21 mouse cellular contexts compared by ENCODE assay signal in the genomic region with DNA sequence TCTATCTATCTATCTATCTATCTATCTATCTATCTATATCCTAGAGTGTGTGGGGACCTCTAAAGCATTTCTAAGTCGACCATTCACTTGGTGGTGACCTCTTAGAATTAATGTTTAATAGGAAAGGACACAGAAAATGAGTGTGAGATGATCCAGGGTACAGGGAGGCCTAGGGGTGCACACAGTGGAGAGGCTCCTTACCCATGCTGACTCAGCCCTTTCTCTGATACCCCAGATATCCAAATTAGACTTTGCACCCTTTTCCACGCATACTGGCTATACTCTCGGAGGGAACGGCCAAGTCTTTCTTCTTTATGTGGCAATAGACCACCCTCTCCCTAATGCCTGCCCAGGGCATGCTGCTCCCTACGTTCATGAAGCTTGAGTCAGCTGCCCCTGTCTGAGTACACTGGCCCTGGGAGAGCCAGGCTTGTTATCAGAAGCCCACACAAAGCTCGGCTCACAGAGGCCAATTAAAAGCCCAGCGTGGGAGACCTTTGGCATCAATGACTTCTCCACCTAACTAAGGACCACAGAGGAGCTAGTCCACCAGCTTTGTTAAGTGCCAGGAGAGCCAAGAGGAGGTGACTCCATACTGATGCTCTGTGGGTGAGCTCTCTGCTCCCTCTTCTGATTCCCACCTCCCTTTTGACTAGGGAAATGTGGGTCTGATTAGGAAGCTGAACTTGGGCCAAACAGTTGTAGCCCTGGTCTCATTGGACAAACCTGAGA.
DNase-seq lines count a peak whose midpoint lies in the region; TF ChIP-seq lines count a peak whose summit lies in the region.
"Had no signal": no experiment of that assay in that cellular context is flagged by ENCODE, and none has a peak within 500 bp of the region (broad histone marks: within the 10 kb centered on the region; RNA-seq: fewer than 3 reads in every experiment).

No protein-coding gene starts in this region.

- H3K9me3 ChIP-seq in CH12.LX (replicated peaks; ENCODE audit: low read length) = no peaks in the 10 kb centered on the region
- no peaks in the 10 kb centered on the region for H3K9me3 ChIP-seq in limb, embryonic 10.5 days (replicated peaks)
- H3K9me3 ChIP-seq: heart, embryonic 13.5 days; hindbrain, embryonic 10.5 days; hindbrain, embryonic 15.5 days; liver, embryonic 12.5 days; midbrain, embryonic 12.5 days; neural tube, embryonic 13.5 days had no signal

- no peak for TF ChIP-seq RAD21 in CH12.LX (IDR thresholded peaks at IDR 0.05; ENCODE audit: low read depth, low read length)

- 76% methylated on average over 7 of the region's 7 CpGs for WGBS in limb, embryonic 10.5 days

- intact Hi-C loops in left cerebral cortex, postnatal 4 days (cut with DNase I) = no loop called here

- no peaks in the 10 kb centered on the region for H3K27me3 ChIP-seq in CH12.LX (replicated peaks)
- no peaks in the 10 kb centered on the region for H3K27me3 ChIP-seq in limb, embryonic 10.5 days (ENCODE audit: low read depth, poor library complexity, severe bottlenecking)
- H3K27me3 ChIP-seq: heart, embryonic 13.5 days; hindbrain, embryonic 15.5 days; liver, embryonic 12.5 days; midbrain, embryonic 12.5 days; neural tube, embryonic 13.5 days had no signal

- no peak for TF ChIP-seq EP300 in CH12.LX (IDR thresholded peaks at IDR 0.05; ENCODE audit: low read length)

- DNase-seq in kidney, adult 11 months = peak; percentile 12
- DNase-seq in kidney, postnatal 14 days = no peak
- no peak for DNase-seq in CH12.LX (ENCODE audit: extremely low read depth)
- DNase-seq in Muller cell, postnatal 12 days (ENCODE audit: inconsistent ontology term) = peak; percentile 56
- DNase-seq in limb, embryonic 10.5 days (ENCODE audit: low spot score) = no peak
- no peak for DNase-seq in left cerebral cortex, postnatal 4 days
- DNase-seq in adrenal gland, adult 8-10 months = no peak
- DNase-seq: adrenal gland, postnatal 14 days; cerebellum, adult 11-12 months; cerebellum, adult 9-11 months; liver, postnatal 0 days; lung, postnatal 36 days; thymus, postnatal 4 days had no signal

- H3K27ac ChIP-seq in CH12.LX (ENCODE audit: insufficient read depth, low read depth) = no peak overlapping the region
- 0 out of 2 replicates have a peak overlapping the region, but pooled peaks have one; percentile 25 for H3K27ac ChIP-seq in limb, embryonic 10.5 days
- H3K27ac ChIP-seq: heart, embryonic 13.5 days; hindbrain, embryonic 10.5 days; hindbrain, embryonic 15.5 days; left cerebral cortex, adult 2 months; liver, embryonic 12.5 days; midbrain, embryonic 12.5 days; neural tube, embryonic 13.5 days had no signal

- dilution Hi-C loops in CH12.LX (cut with MboI; ENCODE audit: extremely low pct_ligation_motif_present, extremely low pct_unique_long_range_greater_than_20kb, low sequenced_read_pairs) = no loop called here

- H3K4me1 ChIP-seq in CH12.LX (ENCODE audit: control insufficient read depth in 1 of 2, insufficient read depth in 2 of 2) = peaks cover 10 to 24% of the 10 kb centered on the region in 2 experiments
- H3K4me1 ChIP-seq in limb, embryonic 10.5 days = peaks cover 27% of the 10 kb centered on the region
- H3K4me1 ChIP-seq: hindbrain, embryonic 10.5 days; hindbrain, embryonic 15.5 days; liver, embryonic 12.5 days; midbrain, embryonic 12.5 days; neural tube, embryonic 13.5 days had no signal

- in situ Hi-C loops in CH12.LX (cut with MboI; ENCODE audit: low pct_ligation_motif_present, low pct_unique_long_range_greater_than_20kb, low sequenced_read_pairs) = no loop called here

- H3K36me3 ChIP-seq in CH12.LX (replicated peaks in 1 of 2; ENCODE audit: control insufficient read depth in 1 of 2, insufficient read depth in 1 of 2, low read length in 1 of 2) = no peaks in the 10 kb centered on the region
- H3K36me3 ChIP-seq in limb, embryonic 10.5 days = no peaks in the 10 kb centered on the region
- H3K36me3 ChIP-seq: heart, embryonic 13.5 days; hindbrain, embryonic 10.5 days; hindbrain, embryonic 15.5 days; liver, embryonic 12.5 days; midbrain, embryonic 12.5 days; neural tube, embryonic 13.5 days had no signal

- no peaks in the 10 kb centered on the region for H3K79me2 ChIP-seq in CH12.LX (replicated peaks; ENCODE audit: control insufficient read depth, extremely low read depth, insufficient read depth, poor library complexity, severe bottlenecking)

- TF ChIP-seq CTCF in CH12.LX (conservative IDR thresholded peaks at IDR 0.05 in 1 of 2, IDR thresholded peaks at IDR 0.05 in 1 of 2; ENCODE audit: low read depth in 2 of 2, low read length in 2 of 2) = no peak

- no peak overlapping the region for H3K9ac ChIP-seq in CH12.LX (ENCODE audit: insufficient read depth, low read depth)
- H3K9ac ChIP-seq: heart, embryonic 13.5 days; hindbrain, embryonic 15.5 days; liver, embryonic 12.5 days; liver, postnatal 0 days; midbrain, embryonic 12.5 days; neural tube, embryonic 13.5 days had no signal

- no peak for TF ChIP-seq POLR2A in CH12.LX (IDR thresholded peaks at IDR 0.05; ENCODE audit: low read depth, low read length)

- no peak overlapping the region for H3K4me3 ChIP-seq in CH12.LX (replicated peaks in 1 of 3; ENCODE audit: low read depth in 2 of 3, low read length in 2 of 3, poor library complexity in 1 of 3)
- no peak overlapping the region for H3K4me3 ChIP-seq in limb, embryonic 10.5 days
- H3K4me3 ChIP-seq: erythroblast, embryonic 14.5 days; heart, embryonic 13.5 days; hindbrain, embryonic 10.5 days; hindbrain, embryonic 15.5 days; left cerebral cortex, adult 2 months; liver, embryonic 12.5 days; midbrain, embryonic 12.5 days; neural tube, embryonic 13.5 days had no signal

- no peak overlapping the region for H3K4me2 ChIP-seq in CH12.LX (ENCODE audit: insufficient read depth, low read depth, poor library complexity, severe bottlenecking)
- H3K4me2 ChIP-seq: heart, embryonic 13.5 days; hindbrain, embryonic 15.5 days; liver, embryonic 12.5 days; midbrain, embryonic 12.5 days; neural tube, embryonic 13.5 days had no signal

TF ChIP-seq in CH12.LX, 34 proteins besides CTCF, POLR2A, EP300 and RAD21:
- TF ChIP-seq ZMIZ1 (IDR thresholded peaks at IDR 0.05; ENCODE audit: low read depth, low read length) = no peak
- 0 out of 2 replicates have a peak, but pooled peaks have one; percentile 16 for TF ChIP-seq MAFK (IDR thresholded peaks at IDR 0.05; ENCODE audit: insufficient replicate concordance, low read length)

Comparison
In these comparisons a context has a peak if more than half of its experiments do, and no peak if none do; other contexts are left out.
1. DNase-seq: peak in kidney, adult 11 months (single experiment) and Muller cell, postnatal 12 days (single experiment); none in kidney, postnatal 14 days (single experiment), CH12.LX (single experiment), limb, embryonic 10.5 days (single experiment), left cerebral cortex, postnatal 4 days (single experiment) and adrenal gland, adult 8-10 months (single experiment).